Mouse (Mus musculus) liver, embryonic 13.5 days (tissue): ENCODE results near the gene Ppm1k. TPM values are rescaled to one million over a fixed set of nuclear protein-coding genes. Genes with fewer than 3 reads are reported as not detected.
"Not testable (repeated sequence)": the region's sequence is repeated elsewhere in the genome, so short reads cannot be mapped to it uniquely, and the experiment has no call there.

ENCODE experiments used
- ATAC-seq: fragments of 200-750 bp; cut with Nextera tagmentation; 2 replicates; pipeline ENCODE4 v1.8.0; 2017; ENCODE audit warnings: low read depth, mild to moderate bottlenecking, moderate number of reproducible peaks, moderate library complexity
- DNase-seq: peaks from one replicate; pipeline ENCODE4 v3.0.0; 2022
- H3K27ac ChIP-seq: fragments of 300-500 bp; sonication (generic); 2 replicates; pipeline ENCODE4 v1.5.1; 2015; ENCODE audit warnings: moderate library complexity, mild to moderate bottlenecking, inconsistent platforms
- H3K27me3 ChIP-seq: fragments of 300-500 bp; sonication (generic); 2 replicates; pipeline ENCODE4 v1.6.1; 2015; ENCODE audit warnings: mild to moderate bottlenecking, inconsistent platforms
- H3K36me3 ChIP-seq: fragments of 300-500 bp; sonication (generic); 2 replicates; pipeline ENCODE4 v1.6.1; 2015; ENCODE audit warnings: mild to moderate bottlenecking, inconsistent platforms
- H3K4me1 ChIP-seq: fragments of 300-500 bp; sonication (generic); replicated peaks from 2 replicates; pipeline ENCODE4 v1.6.1; 2015; ENCODE audit warnings: inconsistent platforms
- H3K4me2 ChIP-seq: fragments of 300-500 bp; sonication (generic); 2 replicates; pipeline ENCODE4 v1.6.1; 2015; ENCODE audit warnings: inconsistent platforms, mild to moderate bottlenecking, moderate library complexity
- H3K4me3 ChIP-seq: fragments of 300-500 bp; sonication (generic); replicated peaks from 2 replicates; pipeline ENCODE4 v1.5.1; 2015; ENCODE audit warnings: mild to moderate bottlenecking, inconsistent platforms
- H3K9ac ChIP-seq: fragments of 300-500 bp; sonication (generic); 2 replicates; pipeline ENCODE4 v1.6.1; 2015; ENCODE audit warnings: mild to moderate bottlenecking, inconsistent platforms
- H3K9me3 ChIP-seq: fragments of 300-500 bp; sonication (generic); replicated peaks from 2 replicates; pipeline ENCODE4 v1.6.1; 2016; ENCODE audit warnings: inconsistent platforms
- WGBS: fragments of 180-500 bp; shearing (Covaris S2); methylation state at CpG from one replicate; pipeline ENCODE4 v1.1.7; 2015; ENCODE audit not compliant: insufficient replicate concordance; 5-methylcytosine and 5-hydroxymethylcytosine counted together
- polyA plus RNA-seq: library from polyadenylated mRNA; unstranded; fragments of >200 nt; fragmentation: Nextera tagmentation; extraction: Ambion mirVana; gene quantifications from 2 replicates; pipeline ENCODE4 v1.2.1, GENCODE M21; 2015

Gene Ppm1k
- polyA plus RNA-seq, 1 experiment from 2014 or later = 2.7 TPM

DNA sequence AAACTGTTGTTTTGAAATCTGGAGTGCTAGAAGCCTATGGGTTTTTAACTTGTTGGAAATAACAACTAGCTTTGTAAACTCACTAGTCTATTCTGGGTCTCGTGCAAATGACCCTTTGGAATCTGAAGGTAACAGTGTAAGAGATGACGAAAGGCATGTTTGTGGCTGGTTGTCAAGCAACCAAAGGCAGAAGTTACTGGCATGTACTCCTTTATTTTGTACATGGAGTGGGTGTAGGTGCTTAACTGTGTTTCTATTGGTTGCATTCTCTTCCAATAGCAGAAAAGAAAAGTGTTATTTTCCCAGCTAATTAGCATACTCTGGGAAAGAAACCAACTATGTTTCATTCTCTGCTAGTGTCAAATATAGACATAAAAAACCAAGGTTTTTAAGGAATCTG is 9.6 kb upstream of the Ppm1k start:
- WGBS = 51% methylated on average over 2 of the region's 2 CpGs
- Histone ChIP-seq H3K4me1 (no peaks in the 10 kb centered on the region), H3K9ac (no peak overlapping the region), H3K4me3 (no peak overlapping the region), H3K27ac (no peak overlapping the region), H3K36me3 (no peaks in the 10 kb centered on the region), H3K27me3 (no peaks in the 10 kb centered on the region), H3K9me3 (no peaks in the 10 kb centered on the region), H3K4me2 (no peak overlapping the region)
- peak; percentile 41; the same call in 1 of the 2 replicates for ATAC-seq
- no peak for DNase-seq

DNA sequence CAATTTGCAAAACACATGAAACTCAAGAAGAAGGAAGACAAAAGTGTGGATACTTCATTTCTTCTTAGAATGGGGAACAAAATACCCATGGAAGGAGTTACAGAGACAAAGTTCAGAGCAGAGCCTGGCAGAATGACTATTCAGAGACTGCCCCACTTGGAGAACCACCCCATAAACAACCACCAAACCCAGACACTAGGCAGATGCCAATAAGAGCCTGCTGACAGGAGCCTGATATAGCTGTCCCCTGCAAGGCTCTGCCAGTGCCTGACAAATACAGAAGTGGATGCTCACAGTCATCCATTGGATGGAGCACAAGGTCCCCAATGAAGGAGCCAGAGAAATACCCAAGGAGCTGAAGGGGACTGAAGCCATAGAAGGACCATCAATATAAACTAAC is 8.3 kb upstream of the Ppm1k start:
- not testable (repeated sequence) for ATAC-seq, H3K36me3 ChIP-seq, H3K27ac ChIP-seq, H3K9me3 ChIP-seq, H3K4me3 ChIP-seq, H3K9ac ChIP-seq, H3K4me2 ChIP-seq, H3K4me1 ChIP-seq, DNase-seq, H3K27me3 ChIP-seq

GRCm38 (mm10) chr6:57541737-57542335 is 6.6 kb upstream of the Ppm1k start:
- H3K4me2 ChIP-seq = no peak overlapping the region
- no peak for DNase-seq
- no peak overlapping the region for H3K9ac ChIP-seq
- 54% methylated on average over 1 of the region's 1 CpGs for WGBS
- H3K27ac ChIP-seq = no peak overlapping the region
- H3K27me3 ChIP-seq = no peaks in the 10 kb centered on the region
- H3K9me3 ChIP-seq = no peaks in the 10 kb centered on the region
- no peak for ATAC-seq
- no peak overlapping the region for H3K4me3 ChIP-seq
- 0 out of 2 replicates have a peak, but pooled peaks cover 2% of the 10 kb centered on the region for H3K4me1 ChIP-seq
- no peaks in the 10 kb centered on the region for H3K36me3 ChIP-seq

DNA sequence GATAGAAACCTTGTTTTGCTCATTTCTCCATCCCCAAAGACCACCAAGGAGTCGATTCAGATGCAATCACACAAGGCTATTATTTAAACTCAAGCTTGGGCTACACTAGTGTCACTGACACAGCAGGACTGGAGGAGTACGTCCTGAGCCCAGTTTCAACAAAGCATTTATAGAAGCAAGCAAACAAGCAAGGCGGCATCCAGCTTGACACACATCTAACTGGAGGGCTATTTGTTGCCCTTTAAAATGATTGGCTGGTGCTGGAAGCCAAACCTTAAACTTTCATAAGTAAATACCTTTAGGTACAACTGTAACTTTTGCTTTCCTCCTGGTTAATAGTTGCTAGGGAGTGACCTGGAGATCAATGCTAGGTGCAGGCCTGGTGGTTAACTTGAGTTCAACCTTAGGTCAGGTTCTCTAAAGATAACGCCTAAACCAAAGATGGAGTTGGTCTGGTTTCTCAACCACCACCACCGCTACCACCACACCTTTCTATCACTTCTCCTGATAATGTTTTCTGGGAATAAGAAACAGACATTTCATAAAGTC is 5.8 kb upstream of the Ppm1k start:
- no peaks in the 10 kb centered on the region for H3K27me3 ChIP-seq
- H3K4me3 ChIP-seq = no peak overlapping the region
- no peaks in the 10 kb centered on the region for H3K9me3 ChIP-seq
- DNase-seq = no peak
- no peak overlapping the region for H3K27ac ChIP-seq
- peak; percentile 70 for ATAC-seq
- no peaks in the 10 kb centered on the region for H3K36me3 ChIP-seq
- H3K4me1 ChIP-seq = 0 out of 2 replicates have a peak, but pooled peaks cover 2% of the 10 kb centered on the region
- 54% methylated on average over 5 of the region's 5 CpGs for WGBS
- no peak overlapping the region for H3K9ac ChIP-seq
- H3K4me2 ChIP-seq = no peak overlapping the region

DNA sequence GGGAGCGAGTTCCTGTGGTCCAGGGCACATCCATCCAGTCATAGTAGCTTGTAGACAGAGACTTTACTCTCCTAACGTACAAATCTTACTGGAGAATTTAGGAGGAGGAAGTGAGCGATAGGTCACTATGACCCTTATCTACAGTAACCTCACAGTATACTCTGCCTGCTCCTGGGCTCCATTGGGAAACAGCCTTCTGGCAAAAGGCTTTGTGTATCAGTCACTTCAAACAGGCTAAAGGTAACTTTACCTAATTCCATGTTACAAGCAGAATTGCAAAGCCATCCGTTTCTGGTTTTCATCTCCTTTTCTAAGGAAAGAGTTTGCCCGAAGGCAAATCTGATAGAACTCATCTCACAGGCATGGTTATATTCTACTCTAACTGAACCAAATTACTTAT is 2.6 kb upstream of the Ppm1k start:
- no peak overlapping the region for H3K4me3 ChIP-seq
- no peak overlapping the region for H3K9ac ChIP-seq
- DNase-seq (no peak), ATAC-seq (no peak)
- WGBS = 54% methylated on average over 5 of the region's 5 CpGs
- H3K27ac ChIP-seq = no peak overlapping the region
- peaks cover 19% of the 10 kb centered on the region for H3K4me1 ChIP-seq
- H3K27me3 ChIP-seq = no peaks in the 10 kb centered on the region
- H3K36me3 ChIP-seq = no peaks in the 10 kb centered on the region
- H3K4me2 ChIP-seq = no peak overlapping the region
- no peaks in the 10 kb centered on the region for H3K9me3 ChIP-seq

- H3K4me2 ChIP-seq = peak overlapping the region; percentile 88
- WGBS = 24% methylated on average over 14 of the region's 14 CpGs
- DNase-seq (no peak), ATAC-seq (0 out of 2 replicates have a peak, but pooled peaks have one; percentile 16)
- no peaks in the 10 kb centered on the region for H3K9me3 ChIP-seq
- H3K4me1 ChIP-seq = peaks cover 30% of the 10 kb centered on the region
- H3K9ac ChIP-seq = peak overlapping the region; percentile 59
- H3K27ac ChIP-seq = peak overlapping the region; percentile 59
- no peaks in the 10 kb centered on the region for H3K36me3 ChIP-seq
- no peaks in the 10 kb centered on the region for H3K27me3 ChIP-seq
- peak overlapping the region; percentile 68 for H3K4me3 ChIP-seq
Observed at GRCm38 (mm10) chr6:57535971-57536669, 852 bp upstream of the Ppm1k start.

DNA sequence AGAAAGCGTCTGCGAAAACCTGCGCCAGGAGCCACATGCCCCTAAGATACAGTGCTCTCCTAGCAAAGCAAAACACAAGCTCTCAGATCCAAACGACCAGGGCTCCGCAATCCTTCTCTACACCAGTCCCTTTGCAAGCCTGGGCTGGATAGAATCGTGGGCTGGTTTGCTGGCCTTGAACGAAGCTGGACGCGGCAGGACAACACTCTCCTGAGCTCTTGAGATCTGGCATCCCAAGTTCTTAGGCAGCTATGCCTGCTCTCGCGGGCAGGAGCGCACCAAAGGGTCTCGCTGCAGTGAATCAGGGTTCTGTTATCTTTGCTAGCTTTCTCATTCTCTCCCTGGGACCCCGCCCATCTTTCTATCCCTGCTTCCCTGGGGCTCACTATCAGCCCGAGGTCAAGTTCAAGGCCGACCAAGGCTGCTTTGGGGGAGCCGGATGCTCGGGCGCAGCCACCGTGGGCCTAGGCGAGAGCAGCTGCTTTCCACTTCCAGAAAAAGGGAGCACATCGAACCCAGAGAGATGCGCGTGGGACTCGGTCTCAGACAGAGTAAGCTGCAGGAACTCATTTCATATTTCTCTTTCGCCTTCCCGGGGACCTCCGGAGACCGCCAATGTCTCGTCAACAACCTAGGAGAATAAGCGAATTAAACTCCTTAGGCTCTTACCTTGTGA is 519 bp downstream of the Ppm1k start:
- Histone ChIP-seq H3K27ac (peak overlapping the region; percentile 66), H3K4me1 (peaks cover 31% of the 10 kb centered on the region), H3K36me3 (no peaks in the 10 kb centered on the region), H3K9ac (peak overlapping the region; percentile 67), H3K4me2 (peak overlapping the region; percentile 88), H3K4me3 (peak overlapping the region; percentile 68), H3K9me3 (no peaks in the 10 kb centered on the region), H3K27me3 (no peaks in the 10 kb centered on the region)
- ATAC-seq (peak; percentile 11), DNase-seq (peak; percentile 22)
- under 1% methylated on average over 31 of the region's 31 CpGs for WGBS

DNA sequence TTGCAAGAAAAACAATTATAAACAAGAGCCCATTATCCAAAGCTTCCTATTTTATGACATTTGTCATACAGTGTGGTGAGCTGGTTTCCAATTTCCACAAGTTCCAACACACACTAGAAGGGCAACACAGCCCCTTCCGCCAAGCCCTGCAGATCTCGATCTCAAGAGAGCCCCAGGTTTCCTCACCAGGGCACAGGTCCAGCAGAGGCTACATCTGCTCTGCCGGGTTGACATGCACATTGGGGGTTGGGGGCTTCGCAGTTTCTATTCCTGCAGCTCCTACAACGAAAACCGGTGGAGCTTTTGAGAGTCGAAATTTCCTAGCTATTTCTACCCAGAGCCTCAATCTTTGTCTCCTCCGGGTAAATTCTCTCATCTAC is 1.0 kb downstream of the Ppm1k start:
- Histone ChIP-seq H3K9me3 (no peaks in the 10 kb centered on the region), H3K4me3 (peak overlapping the region; percentile 68), H3K9ac (peak overlapping the region; percentile 67), H3K27ac (0 out of 2 replicates have a peak overlapping the region, but pooled peaks have one; percentile 66), H3K27me3 (no peaks in the 10 kb centered on the region), H3K4me2 (peak overlapping the region; percentile 88), H3K36me3 (no peaks in the 10 kb centered on the region), H3K4me1 (peaks cover 31% of the 10 kb centered on the region)
- WGBS = 9% methylated on average over 8 of the region's 8 CpGs
- DNase-seq = no peak
- no peak for ATAC-seq

DNA sequence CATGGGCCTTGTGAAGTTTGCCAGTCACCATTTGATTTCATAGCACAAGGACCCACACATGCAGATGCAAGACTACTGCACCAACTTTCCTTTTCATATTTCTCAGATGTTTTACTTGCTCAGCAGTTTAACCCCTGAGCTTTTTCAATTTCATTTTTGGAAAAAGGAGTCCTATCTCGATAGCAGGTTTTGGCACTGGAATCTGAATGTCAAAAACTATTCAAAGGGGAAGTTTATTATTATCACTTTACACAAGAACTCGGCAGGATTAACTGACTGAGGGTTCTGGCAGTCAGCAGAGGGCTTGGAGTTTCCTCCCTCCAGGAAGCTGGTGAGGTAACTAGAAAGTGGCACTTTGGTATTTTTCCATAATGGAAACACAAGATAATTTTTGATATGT is 1.9 kb downstream of the Ppm1k start:
- Histone ChIP-seq H3K36me3 (no peaks in the 10 kb centered on the region), H3K4me1 (peaks cover 31% of the 10 kb centered on the region), H3K9ac (no peak overlapping the region), H3K27ac (no peak overlapping the region), H3K4me2 (peak overlapping the region; percentile 88), H3K4me3 (no peak overlapping the region), H3K9me3 (no peaks in the 10 kb centered on the region), H3K27me3 (no peaks in the 10 kb centered on the region)
- no peak for DNase-seq
- ATAC-seq = no peak
- WGBS = 20% methylated on average over 2 of the region's 2 CpGs

GRCm38 (mm10) chr6:57532022-57532421 is 3.2 kb downstream of the Ppm1k start:
- no peaks in the 10 kb centered on the region for H3K9me3 ChIP-seq
- H3K27ac ChIP-seq = no peak overlapping the region
- no peak overlapping the region for H3K4me2 ChIP-seq
- WGBS = 73% methylated on average over 1 of the region's 1 CpGs
- peaks cover 30% of the 10 kb centered on the region for H3K4me1 ChIP-seq
- DNase-seq (no peak), ATAC-seq (no peak)
- no peaks in the 10 kb centered on the region for H3K36me3 ChIP-seq
- no peak overlapping the region for H3K4me3 ChIP-seq
- no peaks in the 10 kb centered on the region for H3K27me3 ChIP-seq
- no peak overlapping the region for H3K9ac ChIP-seq

GRCm38 (mm10) chr6:57531441-57531840 is 3.8 kb downstream of the Ppm1k start:
- Histone ChIP-seq H3K4me3 (no peak overlapping the region), H3K4me2 (no peak overlapping the region), H3K27ac (no peak overlapping the region), H3K9me3 (no peaks in the 10 kb centered on the region), H3K27me3 (no peaks in the 10 kb centered on the region), H3K4me1 (peaks cover 31% of the 10 kb centered on the region), H3K9ac (no peak overlapping the region), H3K36me3 (no peaks in the 10 kb centered on the region)
- ATAC-seq (no peak), DNase-seq (no peak)
- WGBS = 67% methylated on average over 1 of the region's 1 CpGs
